Mouse (Mus musculus): Measurements from ENCODE around the gene Elmo1.

Gene Elmo1

DNA sequence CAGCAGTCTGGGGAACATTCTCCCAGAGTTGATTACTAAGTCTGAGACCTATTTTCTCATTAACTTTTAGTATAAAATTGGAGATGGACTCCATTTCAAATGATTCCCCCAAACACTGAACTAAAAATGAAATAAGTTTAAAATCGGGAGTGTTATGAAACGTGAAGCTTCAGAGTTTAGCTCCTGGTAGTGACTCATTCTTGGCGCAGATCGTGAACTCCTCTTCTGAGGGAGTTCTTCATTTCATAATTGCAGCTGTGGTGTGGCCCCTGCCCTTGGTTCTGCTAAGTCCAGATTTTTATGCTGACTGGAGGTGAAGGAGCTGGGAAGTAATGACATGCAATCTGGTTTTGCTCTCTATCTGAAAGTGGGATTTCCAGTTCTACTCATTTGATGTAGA is 307.9 kb downstream of the Elmo1 start:
- peak; percentile 65 for DNase-seq

DNA sequence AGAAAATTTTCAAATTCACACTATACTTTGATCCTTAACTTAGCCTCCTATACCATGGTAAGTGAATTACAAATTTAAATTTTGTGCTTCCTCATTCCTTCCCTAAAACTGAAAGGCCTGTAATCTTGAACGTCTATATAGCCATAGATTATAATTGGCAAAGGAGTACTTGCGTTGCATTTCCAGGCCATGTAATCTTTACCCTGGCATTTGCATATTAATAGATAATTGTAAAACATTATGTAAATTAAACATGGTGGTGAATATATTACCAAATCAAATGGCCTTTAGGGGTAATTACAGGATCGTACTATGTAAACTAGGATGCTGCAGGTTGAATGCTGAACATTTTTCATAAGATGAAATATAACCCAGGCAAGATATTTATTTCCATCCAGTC is 314.1 kb downstream of the Elmo1 start:
- DNase-seq, result no peak

GRCm38 (mm10) chr13:20406470-20407213 is 316.2 kb downstream of the Elmo1 start:
- no peak for DNase-seq

DNA sequence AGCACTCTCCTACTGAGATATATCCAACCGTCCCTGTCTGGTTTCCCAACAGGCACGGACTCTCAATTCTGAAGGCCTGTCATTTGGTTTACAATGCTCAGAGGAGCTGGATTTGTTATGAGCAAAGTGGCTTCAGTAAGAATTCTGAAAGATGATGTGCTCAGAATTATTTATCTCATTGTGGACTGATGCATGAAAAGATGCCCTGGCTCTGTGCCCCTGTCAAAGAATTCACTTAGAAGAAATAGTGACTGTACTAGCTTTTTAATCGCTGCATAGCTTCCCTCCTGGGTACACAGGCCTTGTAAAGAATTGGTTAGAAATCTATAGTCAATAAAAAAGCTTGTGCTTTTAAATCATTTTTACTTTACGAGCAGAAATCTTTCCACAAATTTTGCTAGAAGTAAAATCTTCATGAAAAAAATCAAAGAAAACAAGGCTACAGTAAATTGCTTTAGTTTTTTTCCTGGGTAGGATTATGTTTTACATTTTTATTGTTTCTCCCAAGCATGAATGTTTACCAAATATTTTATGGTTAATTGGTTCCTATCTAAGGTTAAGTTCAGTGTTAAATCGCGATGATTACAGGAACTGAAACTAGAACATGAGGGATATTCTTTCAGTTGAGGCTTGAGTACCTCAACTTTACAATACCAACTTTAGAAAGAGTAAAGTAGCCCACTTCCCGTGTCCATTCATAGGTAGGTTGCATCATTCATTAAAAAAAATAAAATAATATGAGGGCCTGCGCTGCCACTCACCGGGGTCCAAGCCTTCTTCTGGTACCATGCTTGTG is 320.1 kb downstream of the Elmo1 start:
- DNase-seq, result no peak

DNA sequence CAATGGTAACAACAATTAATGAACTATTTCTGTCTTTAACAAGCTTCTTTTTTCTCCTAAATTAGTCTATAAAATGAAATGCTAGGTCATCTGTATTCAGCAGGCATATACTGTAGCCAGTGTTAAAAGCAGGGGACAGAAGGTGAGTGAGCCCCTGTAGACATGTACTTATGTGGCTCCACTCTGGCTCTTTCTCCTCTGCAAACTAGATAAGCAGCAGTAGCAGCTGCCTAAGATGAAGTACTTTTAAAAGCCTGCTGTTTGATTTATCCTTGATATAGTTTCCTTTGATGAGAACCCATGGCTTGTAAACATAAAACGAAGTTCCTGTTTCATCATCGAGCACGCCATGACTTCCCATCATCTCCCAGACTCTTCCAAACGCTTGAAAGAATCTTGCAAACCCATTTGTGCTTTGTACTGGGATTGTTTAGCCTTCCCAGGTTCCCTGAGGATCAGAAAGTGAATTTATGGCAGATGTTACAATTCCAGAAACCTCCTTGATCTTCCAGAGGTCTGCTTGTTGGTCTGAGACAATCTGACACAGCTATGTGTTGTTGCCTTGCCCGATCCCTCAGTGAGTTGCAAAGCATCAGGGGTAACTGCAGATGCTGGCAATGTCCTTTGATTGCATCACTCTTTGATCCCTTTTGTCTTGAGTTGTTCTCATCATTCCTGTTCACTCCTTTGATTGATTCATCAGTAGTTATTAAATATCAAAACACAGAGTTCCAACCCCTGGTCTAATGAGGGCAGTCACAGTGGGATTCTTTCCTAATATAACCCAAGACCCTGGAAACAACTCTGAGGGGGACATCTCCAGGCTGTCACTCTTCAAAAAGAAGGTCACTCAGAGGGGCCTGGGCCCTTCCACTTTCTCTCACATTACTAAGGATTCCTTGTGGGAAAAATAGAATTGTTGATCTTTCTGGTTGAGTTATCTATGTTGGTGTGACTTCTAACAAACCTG is 326.6 kb downstream of the Elmo1 start:
- no peak for DNase-seq

DNA sequence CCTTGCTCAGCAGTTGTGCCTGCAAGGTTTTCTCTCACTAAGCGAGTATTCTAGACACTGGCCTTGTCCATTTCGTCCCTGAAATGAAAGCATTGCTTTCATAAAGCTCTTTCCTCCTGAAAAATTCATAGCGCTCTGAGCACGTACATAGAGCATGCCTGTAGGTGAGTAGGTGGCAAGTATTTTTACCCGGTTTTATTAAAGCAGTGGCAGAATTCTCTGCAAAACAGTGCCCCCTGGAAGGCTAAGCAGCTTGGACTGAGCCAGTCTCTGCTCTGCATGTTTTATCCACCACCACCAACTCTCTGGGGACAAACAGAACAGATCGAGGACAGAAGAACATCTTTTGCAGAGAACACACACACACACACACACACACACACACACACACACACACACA is 340.6 kb downstream of the Elmo1 start:
- no peak for DNase-seq

- DNase-seq, result peak; percentile 52
Measured at GRCm38 (mm10) chr13:20433221-20433858, 342.9 kb downstream of the Elmo1 start.

- DNase-seq, result no peak
Measured at GRCm38 (mm10) chr13:20434071-20434470, 343.7 kb downstream of the Elmo1 start.

- DNase-seq, result no peak
Measured at GRCm38 (mm10) chr13:20439488-20439887, 349.1 kb downstream of the Elmo1 start.

- DNase-seq, result no peak
Measured at GRCm38 (mm10) chr13:20450831-20451353, 360.5 kb downstream of the Elmo1 start.

- no peak for DNase-seq
Measured at GRCm38 (mm10) chr13:20454357-20454756, 364.0 kb downstream of the Elmo1 start.

GRCm38 (mm10) chr13:20460096-20460495 is 369.7 kb downstream of the Elmo1 start:
- no peak for DNase-seq

DNA sequence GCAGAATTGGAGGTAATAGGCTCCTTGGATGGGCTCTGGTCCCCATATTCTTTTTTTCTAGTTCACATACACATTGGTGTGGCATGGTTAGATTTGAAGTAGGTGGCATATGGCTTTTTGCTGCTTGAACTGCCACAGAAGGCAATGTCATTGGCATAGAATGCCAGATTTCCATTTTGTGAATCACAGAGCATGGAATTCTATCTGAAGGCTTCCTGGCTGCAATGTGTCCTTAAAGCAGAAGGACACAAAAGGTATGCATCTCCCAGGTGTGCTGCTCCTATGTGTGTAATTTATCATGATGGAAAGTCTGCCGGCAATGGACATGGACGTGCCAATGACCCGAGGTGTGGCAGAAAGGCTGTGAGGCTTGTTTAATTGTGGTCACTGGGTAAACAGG is 371.2 kb downstream of the Elmo1 start:
- no peak for DNase-seq

DNA sequence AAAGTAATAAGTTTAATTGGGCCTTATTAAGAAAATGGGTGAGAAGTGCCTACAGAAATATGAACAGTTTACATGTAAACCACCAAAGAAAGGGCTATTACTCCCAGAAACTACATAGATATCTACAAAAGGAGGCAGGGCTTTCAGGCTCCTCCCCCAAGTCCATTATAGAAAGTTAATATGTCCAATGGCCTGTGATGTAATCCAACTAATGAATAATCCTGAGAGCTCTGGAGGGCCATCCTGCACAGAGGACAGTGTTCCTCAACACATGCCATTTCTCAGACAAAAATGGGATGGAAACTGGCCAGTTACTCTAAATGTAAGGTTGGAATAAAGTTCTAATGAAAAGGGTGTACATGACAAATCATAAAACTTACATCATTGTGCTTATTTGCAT is 373.8 kb downstream of the Elmo1 start:
- no peak for DNase-seq

DNA sequence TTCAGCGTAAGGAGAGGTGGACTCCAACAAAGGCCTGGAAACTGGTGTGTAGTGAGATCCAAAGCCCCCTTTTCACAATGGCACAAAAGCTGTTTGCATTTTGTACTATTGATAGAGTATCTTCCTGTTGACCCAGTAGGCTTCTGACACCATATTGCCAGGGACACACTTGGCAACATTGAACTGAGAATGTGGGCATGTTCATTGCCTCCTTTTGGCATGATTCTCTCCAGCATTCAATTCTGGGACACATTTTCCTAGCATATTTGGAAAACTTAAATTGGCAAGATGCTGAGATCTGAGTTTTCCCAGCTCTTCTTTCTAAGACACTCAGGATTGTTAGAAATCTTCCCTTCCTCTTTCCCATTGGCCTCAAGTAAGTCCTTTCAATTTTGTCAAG is 377.0 kb downstream of the Elmo1 start:
- no peak for DNase-seq

- peak; percentile 82 for DNase-seq
Measured at GRCm38 (mm10) chr13:20471732-20472131, 381.3 kb downstream of the Elmo1 start.

DNA sequence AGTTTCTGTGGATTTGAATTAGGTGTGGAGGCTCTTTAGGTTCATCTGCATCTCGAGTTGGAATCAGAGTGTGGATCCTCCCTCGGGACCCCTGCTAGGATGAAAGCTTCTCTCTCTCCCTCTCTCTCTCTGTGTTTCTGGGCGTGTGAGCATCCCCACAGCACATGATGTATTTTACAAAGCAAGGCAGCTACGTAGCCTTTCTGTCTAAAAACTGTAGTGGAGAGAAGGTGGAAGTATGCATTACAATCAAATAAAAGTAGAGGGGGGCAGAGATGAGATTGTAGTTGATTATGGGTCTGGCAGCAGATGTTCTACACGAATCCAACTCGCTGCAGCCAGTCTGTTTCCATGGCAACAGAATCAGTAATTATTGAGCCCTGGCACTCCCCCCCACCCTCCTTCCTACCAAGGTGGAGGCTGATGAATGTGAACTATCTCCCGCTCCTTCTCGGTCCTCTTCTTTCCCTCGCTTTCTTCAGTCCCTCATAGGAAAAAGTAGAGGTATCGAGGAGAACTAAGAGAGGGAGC is 382.0 kb downstream of the Elmo1 start:
- DNase-seq, result no peak

GRCm38 (mm10) chr13:20472891-20473539 is 382.6 kb downstream of the Elmo1 start:
- DNase-seq, result no peak

GRCm38 (mm10) chr13:20473641-20474078 is 383.3 kb downstream of the Elmo1 start:
- DNase-seq, result no peak

- DNase-seq, result no peak
Measured at GRCm38 (mm10) chr13:20474600-20474999, 384.2 kb downstream of the Elmo1 start.

DNA sequence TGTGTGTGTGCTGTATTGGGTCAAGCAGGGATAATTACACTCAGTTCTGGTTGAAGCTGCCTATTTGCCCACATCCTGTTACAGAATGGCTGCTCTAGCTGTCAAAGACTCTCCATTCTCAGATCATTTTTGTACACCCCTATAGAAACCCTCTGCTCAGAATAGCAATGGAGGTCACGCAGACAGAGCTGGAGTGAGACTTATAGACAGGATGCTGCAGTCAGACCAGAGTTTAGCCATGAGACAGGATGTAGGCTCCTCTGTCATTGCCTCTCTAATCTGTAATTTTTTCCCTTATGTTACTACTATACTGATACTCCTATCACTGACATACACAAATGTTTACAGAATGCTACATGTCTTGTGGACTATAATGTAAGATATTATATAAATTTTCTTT is 391.4 kb downstream of the Elmo1 start:
- DNase-seq, result no peak
